Mouse (Mus musculus): ENCODE measurements around the gene Catsperg2. TPM values are rescaled to one million over a fixed set of nuclear protein-coding genes. Genes with fewer than 3 reads are reported as not detected.
"Not testable (repeated sequence)": the region's sequence is repeated elsewhere in the genome, so short reads cannot be mapped to it uniquely, and the experiment has no call there.

The Catsperg2 gene
- polyA plus RNA-seq, 1 experiment from 2014 or later, result 0.79 TPM

GRCm38 (mm10) chr7:29708891-29709290 is 17.9 kb downstream of the Catsperg2 start:
- H3K9me3 ChIP-seq; H3K4me2 ChIP-seq; H3K9ac ChIP-seq; ATAC-seq (replicated peaks); H3K36me3 ChIP-seq (replicated peaks); H3K27ac ChIP-seq; H3K4me3 ChIP-seq; H3K27me3 ChIP-seq (replicated peaks); H3K4me1 ChIP-seq: not testable (repeated sequence)
- WGBS, result 96% methylated on average over 2 of the region's 2 CpGs

GRCm38 (mm10) chr7:29695231-29695630 is 31.6 kb downstream of the Catsperg2 start:
- not testable (repeated sequence) for H3K4me3 ChIP-seq; H3K36me3 ChIP-seq (replicated peaks); H3K4me2 ChIP-seq; H3K27ac ChIP-seq; H3K9ac ChIP-seq; H3K27me3 ChIP-seq (replicated peaks); H3K9me3 ChIP-seq; H3K4me1 ChIP-seq; ATAC-seq (replicated peaks)
- 92% methylated on average over 3 of the region's 3 CpGs for WGBS

GRCm38 (mm10) chr7:29681868-29682267 is 45.0 kb downstream of the Catsperg2 start:
- Histone ChIP-seq H3K27me3 (replicated peaks) (no peaks in the 10 kb centered on the region), H3K36me3 (replicated peaks) (no peaks in the 10 kb centered on the region), H3K9me3 (peaks cover 7% of the 10 kb centered on the region; the same call in 1 of the 2 replicates), H3K9ac (no peak overlapping the region), H3K4me1 (no peaks in the 10 kb centered on the region), H3K4me3 (no peak overlapping the region), H3K4me2 (no peak overlapping the region), H3K27ac (no peak overlapping the region)
- ATAC-seq (replicated peaks), result no peak
- WGBS, result 69% methylated on average over 3 of the region's 3 CpGs

MicroRNAs encoded within 50 kb of the gene (microRNA counts, 519-probe panel; counts per million panel counts)
- 2,344 counts per million, percentile 38 among the panel's probes with 10 or more counts for microRNA mmu-miR-1964

Small RNA genes within 50 kb of the gene (microRNA-seq; reads per million reads assigned to microRNA genes)
- gene Mir1964, result 3.3 reads per million, percentile 16 among the genes with 10 or more reads in this experiment

Other genes starting within 250 kb of the Catsperg2 start
- gene Sipa1l3, start 208.4 kb downstream of the Catsperg2 start, polyA plus RNA-seq (2015; fragmentation: Nextera tagmentation; extraction: Ambion mirVana), result 19.0 and 22.4 TPM in 2 replicates
- gene Zfp84, start 41.5 kb upstream of the Catsperg2 start, polyA plus RNA-seq (2015; fragmentation: Nextera tagmentation; extraction: Ambion mirVana), result 16.7 and 18.3 TPM in 2 replicates
- gene Zfp30, start 57.0 kb upstream of the Catsperg2 start, polyA plus RNA-seq (2015; fragmentation: Nextera tagmentation; extraction: Ambion mirVana), result 15.4 TPM in 2 replicates
- gene Zfp790, start 89.1 kb upstream of the Catsperg2 start, polyA plus RNA-seq (2015; fragmentation: Nextera tagmentation; extraction: Ambion mirVana), result 29.2 and 30.1 TPM in 2 replicates
- gene Zfp940, start 126.6 kb upstream of the Catsperg2 start, polyA plus RNA-seq (2015; fragmentation: Nextera tagmentation; extraction: Ambion mirVana), result 15.3 and 16.1 TPM in 2 replicates
- gene Zfp420, start 132.9 kb upstream of the Catsperg2 start, polyA plus RNA-seq (2015; fragmentation: Nextera tagmentation; extraction: Ambion mirVana), result 22.4 and 24.4 TPM in 2 replicates
- gene Zfp27, start 179.5 kb upstream of the Catsperg2 start, polyA plus RNA-seq (2015; fragmentation: Nextera tagmentation; extraction: Ambion mirVana), result 15.5 and 16.0 TPM in 2 replicates
- gene Zfp383, start 181.2 kb upstream of the Catsperg2 start, polyA plus RNA-seq (2015; fragmentation: Nextera tagmentation; extraction: Ambion mirVana), result 7.2 and 7.7 TPM in 2 replicates
- gene Zfp74, start 227.1 kb upstream of the Catsperg2 start, polyA plus RNA-seq (2015; fragmentation: Nextera tagmentation; extraction: Ambion mirVana), result 23.4 and 24.2 TPM in 2 replicates

Data from midbrain, embryonic 15.5 days (tissue).